Mouse (Mus musculus) kidney, adult 9 months (tissue): ENCODE measurements at regions not wholly inside any gene's neighbourhood (a gene's known extent, or its start where the extent isn't known, plus 50 kb on each side); places are given as distances from the start of the nearest gene placed in this dataset.
"Not testable (repeated sequence)": the region's sequence is repeated elsewhere in the genome, so short reads cannot be mapped to it uniquely, and the experiment has no call there.

Experiments used
- DNase-seq: peaks from one replicate; pipeline ENCODE4 v3.0.0; 2022

- no peak for DNase-seq
These were observed 86.5 kb downstream of the Phlda1 start for GRCm38 (mm10) chr10:111592416-111593149.

- no peak for DNase-seq
These were observed 87.2 kb downstream of the Phlda1 start for GRCm38 (mm10) chr10:111593280-111593679.

DNA sequence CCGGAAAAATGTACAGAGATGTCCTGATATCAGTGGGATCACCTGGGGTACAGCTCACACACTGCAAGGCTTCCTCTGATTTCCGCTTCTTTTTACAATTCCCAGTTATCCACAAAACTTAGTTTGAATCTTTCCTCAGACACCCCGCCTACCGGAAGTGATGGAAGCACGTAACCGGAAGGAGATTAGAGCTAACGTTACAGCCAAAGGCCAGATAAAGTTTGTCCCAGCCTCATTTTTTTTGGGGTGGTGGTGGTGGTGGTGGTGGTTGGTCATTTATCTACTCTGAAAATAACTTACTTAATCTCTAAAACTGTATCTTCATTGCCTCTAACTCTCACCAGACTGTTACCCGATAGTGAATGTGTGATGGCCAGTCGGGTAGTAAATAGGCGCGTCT is 88.1 kb downstream of the Phlda1 start:
- DNase-seq = no peak

- DNase-seq = no peak
These were observed 88.6 kb downstream of the Phlda1 start for GRCm38 (mm10) chr10:111594651-111595050.

DNA sequence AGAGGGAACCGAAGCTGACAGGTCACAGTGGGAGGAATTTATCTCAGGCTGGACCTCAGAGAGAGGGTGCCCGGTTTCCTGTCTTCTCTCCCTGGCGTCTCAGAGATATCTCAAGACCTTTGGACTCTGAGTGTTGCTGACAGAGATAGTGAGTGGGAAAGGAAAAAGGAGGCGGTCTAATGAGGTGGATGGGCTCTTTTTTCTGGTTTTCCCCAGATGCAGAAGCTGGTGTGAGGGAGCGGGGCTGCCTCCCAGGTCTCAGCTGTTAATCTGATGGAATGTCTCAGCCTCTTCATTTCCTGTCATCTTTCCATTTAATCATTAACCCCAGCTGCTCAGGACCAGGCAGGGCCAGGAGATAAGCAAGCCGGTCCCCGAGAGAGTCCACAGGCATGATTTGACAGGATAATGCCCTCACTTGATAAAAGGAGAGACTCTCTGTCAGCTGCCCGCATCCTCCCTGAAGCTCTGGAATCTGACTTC is 89.5 kb downstream of the Phlda1 start:
- peak; percentile 63 for DNase-seq

DNA sequence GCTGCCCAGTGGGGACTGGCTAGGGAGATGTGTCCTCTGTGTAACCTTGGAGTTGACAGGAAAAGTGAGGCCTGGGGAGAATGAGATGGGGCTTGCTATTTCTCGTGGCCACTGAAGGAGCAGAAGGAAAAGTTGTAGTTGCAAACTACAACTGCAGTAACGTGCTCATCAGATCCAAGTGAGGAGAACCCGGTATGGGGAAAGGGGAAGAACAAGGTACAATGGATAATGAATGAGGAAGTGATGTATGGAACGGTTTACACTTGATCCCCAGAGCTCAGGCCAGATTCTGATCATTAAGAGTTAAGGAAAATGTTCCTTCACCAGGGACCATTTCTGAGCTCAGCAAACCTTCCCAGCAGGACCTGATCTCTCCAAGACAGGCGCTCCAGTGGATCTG is 92.6 kb downstream of the Phlda1 start:
- DNase-seq = no peak

DNA sequence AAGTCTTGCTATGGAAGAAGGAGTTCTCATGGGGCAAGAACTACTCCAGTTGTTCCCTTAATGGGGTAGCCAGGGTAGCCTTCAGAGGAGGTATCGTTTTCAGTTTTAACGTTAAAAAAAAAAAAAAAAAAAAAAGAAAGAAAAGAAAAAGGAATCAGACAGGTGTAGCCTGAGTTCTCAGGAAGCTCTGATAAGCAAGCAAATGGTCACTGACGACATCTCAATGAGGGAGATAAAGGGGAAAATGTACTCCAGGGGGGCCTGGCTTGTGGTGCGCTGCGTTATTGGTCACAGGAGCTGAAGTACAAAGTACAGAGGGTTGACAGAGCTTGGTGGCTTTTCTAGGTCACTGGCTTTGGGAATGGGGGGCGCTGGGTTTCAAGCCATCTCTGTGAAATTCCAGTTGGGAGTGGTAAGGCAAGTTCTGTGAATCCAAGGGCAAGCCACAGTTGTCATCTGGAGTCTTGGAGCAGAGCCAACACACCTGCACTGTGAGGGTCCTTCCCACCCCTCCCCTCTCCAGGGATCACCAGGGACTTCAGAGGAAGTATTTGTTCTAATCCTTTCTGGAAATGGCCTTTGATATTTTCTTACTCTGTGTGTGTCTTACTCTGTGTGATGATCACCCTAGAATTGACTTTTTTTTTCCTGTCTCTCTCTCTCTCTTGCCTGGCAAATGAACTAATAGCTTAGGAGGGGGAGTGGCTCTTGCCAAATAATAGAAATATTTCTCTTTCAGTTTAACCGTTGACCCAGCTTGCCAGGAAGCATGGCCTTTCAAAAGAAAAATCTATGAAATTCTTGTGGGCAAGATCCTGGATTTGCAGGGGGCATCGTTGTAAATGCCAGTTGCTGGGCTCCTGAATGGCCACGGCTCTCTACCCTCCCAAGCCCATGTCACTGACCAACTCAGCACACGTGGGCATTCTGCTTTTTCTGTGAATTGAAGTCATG is 93.5 kb downstream of the Phlda1 start:
- peak; percentile 59 for DNase-seq

GRCm38 (mm10) chr10:111600251-111600620 is 94.2 kb downstream of the Phlda1 start:
- DNase-seq = peak; percentile 26

DNA sequence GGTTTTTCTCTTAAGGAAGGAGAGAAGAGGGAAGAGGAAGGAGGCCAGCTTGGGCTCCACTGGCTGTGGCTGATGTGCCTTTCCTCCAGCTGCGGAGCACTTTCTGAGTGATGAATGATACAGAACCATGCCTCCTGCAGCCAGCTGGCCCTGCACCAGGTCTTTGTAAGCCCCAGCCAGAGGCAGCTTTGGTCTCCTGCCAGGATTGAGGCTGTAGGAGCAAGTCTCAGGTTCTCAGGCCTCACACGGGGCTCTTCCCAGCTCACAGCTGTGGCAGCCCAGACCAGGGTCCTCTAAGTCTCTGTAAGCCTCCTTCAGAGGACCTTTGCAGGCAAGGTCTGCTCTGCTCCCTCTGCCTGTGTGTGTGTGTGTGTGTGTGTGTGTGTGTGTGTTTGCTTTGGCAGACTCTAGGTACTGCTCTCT is 94.6 kb downstream of the Phlda1 start:
- peak; percentile 91 for DNase-seq

- no peak for DNase-seq
These were observed 97.1 kb downstream of the Phlda1 start for GRCm38 (mm10) chr10:111603166-111603565.

GRCm38 (mm10) chr10:111607381-111607780 is 101.3 kb downstream of the Phlda1 start:
- DNase-seq = not testable (repeated sequence)

DNA sequence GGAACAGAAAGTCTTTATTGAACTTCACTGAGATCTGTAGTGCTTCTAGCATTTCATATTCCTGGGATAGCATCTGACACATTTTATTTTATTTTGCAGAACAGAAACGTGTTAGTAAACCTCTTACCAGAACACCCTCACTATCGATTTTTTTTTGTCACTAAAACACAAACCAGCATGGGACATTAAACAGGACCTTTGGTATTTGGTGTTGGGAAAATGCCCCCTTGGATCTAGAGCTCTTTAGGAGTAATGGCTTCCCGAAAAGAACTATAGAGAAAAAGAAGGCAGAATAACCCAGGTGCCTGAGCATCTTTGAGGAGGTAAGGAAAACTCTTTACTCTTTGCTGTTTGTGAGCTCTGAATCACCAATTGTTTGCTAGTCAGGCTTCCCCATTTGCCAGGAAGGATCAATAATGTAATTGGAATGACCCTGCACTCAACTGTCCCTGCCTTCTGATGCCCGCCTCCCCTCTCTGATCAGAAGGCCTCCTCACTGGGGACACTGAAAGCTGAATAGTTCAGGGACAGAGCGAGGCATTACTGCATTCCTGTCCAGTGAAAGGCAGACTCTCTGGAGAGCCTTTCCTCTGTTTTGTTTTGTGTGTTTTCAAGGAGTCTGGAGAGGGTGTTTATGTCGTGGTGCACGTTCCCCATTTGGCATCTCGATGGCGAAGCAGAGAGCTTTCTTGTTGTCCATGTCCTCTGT is 102.5 kb downstream of the Phlda1 start:
- no peak for DNase-seq

GRCm38 (mm10) chr10:111609889-111610288 is 103.8 kb downstream of the Phlda1 start:
- no peak for DNase-seq

DNA sequence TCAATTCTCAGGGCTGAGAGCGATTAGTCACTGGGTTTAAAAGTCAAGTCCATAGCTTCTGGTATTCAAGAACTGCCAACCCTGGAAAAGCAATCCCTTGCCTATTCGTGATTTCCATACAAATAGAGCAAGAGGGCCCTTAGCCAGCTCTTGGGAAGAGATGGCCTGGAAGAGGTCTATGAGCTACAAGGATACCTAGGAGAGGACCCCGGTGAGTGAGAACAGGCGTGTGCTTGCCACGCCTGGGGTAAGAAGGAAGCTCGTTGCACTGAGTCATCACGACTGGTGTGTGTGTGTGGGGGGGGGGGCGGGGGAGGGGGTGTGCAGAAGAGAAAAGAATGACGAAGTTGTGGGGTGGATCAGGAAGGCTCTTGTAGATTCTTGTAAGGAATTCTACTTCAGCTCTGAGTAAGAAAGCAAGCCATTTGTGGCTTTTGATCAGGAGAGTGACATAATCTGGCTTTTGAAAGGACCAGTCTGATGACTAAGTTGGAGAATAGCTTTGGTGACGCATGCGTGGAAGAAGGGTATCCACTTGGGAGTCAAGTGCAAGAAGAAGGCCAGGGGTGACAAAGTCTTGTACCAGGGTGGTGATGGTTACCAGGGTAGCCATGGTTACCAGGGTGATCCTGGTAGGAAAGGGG is 113.7 kb downstream of the Phlda1 start:
- no peak for DNase-seq

GRCm38 (mm10) chr10:111620927-111621676 is 115.0 kb downstream of the Phlda1 start:
- no peak for DNase-seq

DNA sequence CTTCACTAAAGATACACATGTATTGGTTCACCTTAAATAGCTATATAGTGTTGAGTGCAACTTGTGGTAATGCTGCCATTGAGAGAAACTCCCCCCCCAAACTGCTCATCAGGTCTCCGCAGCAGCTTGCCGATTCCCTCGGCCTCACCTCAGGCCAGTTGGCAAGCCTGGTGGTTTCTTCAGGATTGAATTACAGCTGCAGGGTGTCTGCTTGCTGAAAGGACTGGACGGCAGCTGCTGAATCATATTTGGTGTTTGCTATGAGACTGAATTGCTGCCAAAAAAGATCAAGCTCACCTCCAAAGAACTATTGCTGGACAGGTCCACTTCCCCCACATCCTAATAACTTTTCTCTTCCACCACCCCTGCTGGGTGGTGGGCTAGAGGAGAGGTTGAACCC is 116.7 kb downstream of the Phlda1 start:
- DNase-seq = no peak

- no peak for DNase-seq
These were observed 117.9 kb downstream of the Phlda1 start for GRCm38 (mm10) chr10:111624021-111624420.

DNA sequence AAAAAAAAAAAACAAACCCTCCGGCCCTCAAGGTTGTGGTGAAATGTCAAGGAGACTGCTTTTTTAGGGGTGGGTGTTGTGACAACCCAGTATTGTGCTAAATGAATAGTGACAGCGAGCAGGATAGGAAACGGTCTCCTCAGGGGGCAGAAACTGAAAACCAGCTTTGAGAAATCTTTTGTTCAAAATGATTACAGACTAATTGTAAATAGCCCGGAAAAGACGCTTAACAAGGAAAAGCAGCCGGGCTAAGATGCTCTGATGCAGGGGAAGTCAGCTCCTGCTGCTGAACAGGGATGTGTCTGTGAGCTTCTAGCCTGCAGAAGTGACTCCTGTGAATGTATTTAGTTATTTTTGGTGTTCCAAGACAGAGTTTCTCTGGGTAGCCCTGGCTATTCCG is 118.5 kb downstream of the Phlda1 start:
- DNase-seq = no peak

GRCm38 (mm10) chr10:111625573-111625972 is 119.5 kb downstream of the Phlda1 start:
- DNase-seq = no peak

GRCm38 (mm10) chr10:111626009-111626408 is 119.9 kb downstream of the Phlda1 start:
- peak; percentile 10 for DNase-seq

- DNase-seq = no peak
These were observed 130.2 kb downstream of the Phlda1 start for GRCm38 (mm10) chr10:111636283-111636682.
